Mouse (Mus musculus) WW6 (cell line): ENCODE measurements at regions not wholly inside any gene's neighbourhood (a gene's known extent, or its start where the extent isn't known, plus 50 kb on each side); places are given as distances from the start of the nearest gene placed in this dataset.
"Not testable (repeated sequence)": the region's sequence is repeated elsewhere in the genome, so short reads cannot be mapped to it uniquely, and the experiment has no call there.

Source experiments
- DNase-seq: peaks from one replicate; pipeline ENCODE4 v3.0.0-alpha.2; 2013; ENCODE audit warnings: low read depth, low spot score

GRCm38 (mm10) chr3:20892916-20893430, 526.0 kb upstream of the Agtr1b start:
- no peak for DNase-seq

- no peak for DNase-seq
These were observed 497.3 kb upstream of the Agtr1b start for GRCm38 (mm10) chr3:20864241-20864640.

- no peak for DNase-seq
These were observed 464.1 kb upstream of the Agtr1b start for GRCm38 (mm10) chr3:20831038-20831437.

GRCm38 (mm10) chr3:20829391-20829790, 462.4 kb upstream of the Agtr1b start:
- DNase-seq = no peak

GRCm38 (mm10) chr3:20828811-20829210, 461.8 kb upstream of the Agtr1b start:
- no peak for DNase-seq

GRCm38 (mm10) chr3:20825661-20826334, 458.8 kb upstream of the Agtr1b start:
- DNase-seq = no peak

GRCm38 (mm10) chr3:20822226-20822625, 455.2 kb upstream of the Agtr1b start:
- DNase-seq = no peak

- DNase-seq = no peak
These were observed 454.7 kb upstream of the Agtr1b start for GRCm38 (mm10) chr3:20821712-20822111.

GRCm38 (mm10) chr3:20820047-20820446, 453.1 kb upstream of the Agtr1b start:
- no peak for DNase-seq

- no peak for DNase-seq
These were observed 452.6 kb upstream of the Agtr1b start for GRCm38 (mm10) chr3:20819586-20819985.

GRCm38 (mm10) chr3:20816613-20817012, 449.6 kb upstream of the Agtr1b start:
- DNase-seq = no peak

GRCm38 (mm10) chr3:20794256-20794655, 427.3 kb upstream of the Agtr1b start:
- DNase-seq = no peak

GRCm38 (mm10) chr3:20792503-20792902, 425.5 kb upstream of the Agtr1b start:
- no peak for DNase-seq

GRCm38 (mm10) chr3:20777883-20778282, 410.9 kb upstream of the Agtr1b start:
- no peak for DNase-seq

GRCm38 (mm10) chr3:20776964-20777304, 410.0 kb upstream of the Agtr1b start:
- DNase-seq = no peak

- DNase-seq = no peak
These were observed 409.4 kb upstream of the Agtr1b start for GRCm38 (mm10) chr3:20776128-20776963.

GRCm38 (mm10) chr3:20734302-20734701, 367.3 kb upstream of the Agtr1b start:
- no peak for DNase-seq

- DNase-seq = no peak
These were observed 365.0 kb upstream of the Agtr1b start for GRCm38 (mm10) chr3:20732005-20732404.

GRCm38 (mm10) chr3:20730481-20730880, 363.5 kb upstream of the Agtr1b start:
- peak; percentile 7 for DNase-seq

- DNase-seq = not testable (repeated sequence)
These were observed 362.8 kb upstream of the Agtr1b start for GRCm38 (mm10) chr3:20729776-20730175.

GRCm38 (mm10) chr3:20714671-20715070, 347.7 kb upstream of the Agtr1b start:
- no peak for DNase-seq

- no peak for DNase-seq
These were observed 342.7 kb upstream of the Agtr1b start for GRCm38 (mm10) chr3:20709661-20710060.

GRCm38 (mm10) chr3:20695322-20695859, 328.4 kb upstream of the Agtr1b start:
- DNase-seq = no peak
